Mouse (Mus musculus): ENCODE results near the gene Msi1. TPM values are rescaled to one million over a fixed set of nuclear protein-coding genes. Genes with fewer than 3 reads are reported as not detected.

Gene Msi1
- polyA plus RNA-seq, 1 experiment from 2014 or later: 16.0 TPM

- Histone ChIP-seq H3K36me3 (ENCODE audit: control insufficient read depth, insufficient read depth, low read length) (peaks cover 10% of the 10 kb centered on the region), H3K9me3 (ENCODE audit: control insufficient read depth, low read length) (no peaks in the 10 kb centered on the region), H3K27me3 (replicated peaks; ENCODE audit: control insufficient read depth, insufficient read depth, low read length) (peaks cover 3% of the 10 kb centered on the region; the same call in 1 of the 2 replicates), H3K4me3 (ENCODE audit: low read depth, low read length) (peak overlapping the region; percentile 14; the same call in 1 of the 2 replicates), H3K4me1 (ENCODE audit: control insufficient read depth, insufficient read depth, low read length) (0 out of 2 replicates have a peak, but pooled peaks cover 10% of the 10 kb centered on the region), H3K9ac (ENCODE audit: low read depth, low read length) (0 out of 2 replicates have a peak overlapping the region, but pooled peaks have one; percentile 9), H3K4me2 (ENCODE audit: low read depth, low read length) (peak overlapping the region; percentile 32), H3K27ac (replicated peaks; ENCODE audit: low read depth, low read length) (no peak overlapping the region)
- DNase-seq (ENCODE audit: low spot score) (no peak), ATAC-seq (ENCODE audit: low read depth) (no peak)
- 31% methylated on average over 38 of the region's 38 CpGs for WGBS
Measured at GRCm38 (mm10) chr5:115482390-115483265, 53.2 kb downstream of the Msi1 start.

GRCm38 (mm10) chr5:115483385-115483784 lies 54.0 kb downstream of the Msi1 start:
- Histone ChIP-seq H3K27me3 (replicated peaks; ENCODE audit: control insufficient read depth, insufficient read depth, low read length) (peaks cover 3% of the 10 kb centered on the region; the same call in 1 of the 2 replicates), H3K4me2 (ENCODE audit: low read depth, low read length) (peak overlapping the region; percentile 65; the same call in 1 of the 2 replicates), H3K9ac (ENCODE audit: low read depth, low read length) (no peak overlapping the region), H3K27ac (replicated peaks; ENCODE audit: low read depth, low read length) (no peak overlapping the region), H3K9me3 (ENCODE audit: control insufficient read depth, low read length) (no peaks in the 10 kb centered on the region), H3K4me1 (ENCODE audit: control insufficient read depth, insufficient read depth, low read length) (0 out of 2 replicates have a peak, but pooled peaks cover 10% of the 10 kb centered on the region), H3K36me3 (ENCODE audit: control insufficient read depth, insufficient read depth, low read length) (peaks cover 4% of the 10 kb centered on the region; the same call in 1 of the 2 replicates), H3K4me3 (ENCODE audit: low read depth, low read length) (no peak overlapping the region)
- DNase-seq (ENCODE audit: low spot score): no peak
- no peak for ATAC-seq (ENCODE audit: low read depth)
- 46% methylated on average over 6 of the region's 6 CpGs for WGBS

GRCm38 (mm10) chr5:115483947-115484920 lies 54.8 kb downstream of the Msi1 start, which contains the start of gene Sirt4:
Gene Sirt4, minus strand, starts transcription at chr5:115484725.
- Histone ChIP-seq H3K4me2 (ENCODE audit: low read depth, low read length) (peak within 1 kb of the TSS; percentile 65), H3K9me3 (ENCODE audit: control insufficient read depth, low read length) (no peaks in the 10 kb centered on the region), H3K9ac (ENCODE audit: low read depth, low read length) (peak within 1 kb of the TSS; percentile 70), H3K27ac (replicated peaks; ENCODE audit: low read depth, low read length) (peak within 1 kb of the TSS; percentile 69), H3K4me3 (ENCODE audit: low read depth, low read length) (peak within 1 kb of the TSS; percentile 48), H3K27me3 (replicated peaks; ENCODE audit: control insufficient read depth, insufficient read depth, low read length) (peaks cover 3% of the 10 kb centered on the region; the same call in 1 of the 2 replicates), H3K4me1 (ENCODE audit: control insufficient read depth, insufficient read depth, low read length) (peaks cover 13% of the 10 kb centered on the region; the same call in 1 of the 2 replicates), H3K36me3 (ENCODE audit: control insufficient read depth, insufficient read depth, low read length) (peaks cover 3% of the 10 kb centered on the region; the same call in 1 of the 2 replicates)
- DNase-seq (ENCODE audit: low spot score): peak; percentile 99
- ATAC-seq (ENCODE audit: low read depth): peak; percentile 91
- 8% methylated on average over 30 of the region's 30 CpGs for WGBS

- Histone ChIP-seq H3K27ac (replicated peaks; ENCODE audit: low read depth, low read length) (peak overlapping the region; percentile 69; the same call in 1 of the 2 replicates), H3K9ac (ENCODE audit: low read depth, low read length) (peak overlapping the region; percentile 70; the same call in 1 of the 2 replicates), H3K4me1 (ENCODE audit: control insufficient read depth, insufficient read depth, low read length) (peaks cover 13% of the 10 kb centered on the region; the same call in 1 of the 2 replicates), H3K4me2 (ENCODE audit: low read depth, low read length) (peak overlapping the region; percentile 65), H3K9me3 (ENCODE audit: control insufficient read depth, low read length) (no peaks in the 10 kb centered on the region), H3K27me3 (replicated peaks; ENCODE audit: control insufficient read depth, insufficient read depth, low read length) (peaks cover 3% of the 10 kb centered on the region; the same call in 1 of the 2 replicates), H3K4me3 (ENCODE audit: low read depth, low read length) (peak overlapping the region; percentile 48), H3K36me3 (ENCODE audit: control insufficient read depth, insufficient read depth, low read length) (no peaks in the 10 kb centered on the region)
- DNase-seq (ENCODE audit: low spot score) (no peak), ATAC-seq (ENCODE audit: low read depth) (no peak)
- WGBS: 72% methylated on average over 5 of the region's 5 CpGs
Measured at GRCm38 (mm10) chr5:115484996-115485395, 55.6 kb downstream of the Msi1 start.

GRCm38 (mm10) chr5:115485489-115486205 lies 56.2 kb downstream of the Msi1 start:
- H3K9ac ChIP-seq (ENCODE audit: low read depth, low read length): no peak overlapping the region

GRCm38 (mm10) chr5:115486726-115487125 lies 57.3 kb downstream of the Msi1 start:
- WGBS: 46% methylated on average over 4 of the region's 4 CpGs
- Histone ChIP-seq H3K9ac (ENCODE audit: low read depth, low read length) (no peak overlapping the region), H3K27ac (replicated peaks; ENCODE audit: low read depth, low read length) (no peak overlapping the region), H3K9me3 (ENCODE audit: control insufficient read depth, low read length) (no peaks in the 10 kb centered on the region), H3K4me2 (ENCODE audit: low read depth, low read length) (no peak overlapping the region), H3K4me3 (ENCODE audit: low read depth, low read length) (no peak overlapping the region), H3K36me3 (ENCODE audit: control insufficient read depth, insufficient read depth, low read length) (no peaks in the 10 kb centered on the region), H3K27me3 (replicated peaks; ENCODE audit: control insufficient read depth, insufficient read depth, low read length) (peaks cover 3% of the 10 kb centered on the region; the same call in 1 of the 2 replicates), H3K4me1 (ENCODE audit: control insufficient read depth, insufficient read depth, low read length) (peaks cover 22% of the 10 kb centered on the region)
- DNase-seq (ENCODE audit: low spot score) (no peak), ATAC-seq (ENCODE audit: low read depth) (no peak)

More at GRCm38 (mm10) chr5:115485489-115486205, 56.2 kb downstream of the Msi1 start:
- Histone ChIP-seq H3K36me3 (ENCODE audit: control insufficient read depth, insufficient read depth, low read length) (no peaks in the 10 kb centered on the region), H3K4me1 (ENCODE audit: control insufficient read depth, insufficient read depth, low read length) (peaks cover 13% of the 10 kb centered on the region; the same call in 1 of the 2 replicates), H3K9me3 (ENCODE audit: control insufficient read depth, low read length) (no peaks in the 10 kb centered on the region), H3K4me3 (ENCODE audit: low read depth, low read length) (no peak overlapping the region), H3K27me3 (replicated peaks; ENCODE audit: control insufficient read depth, insufficient read depth, low read length) (peaks cover 3% of the 10 kb centered on the region; the same call in 1 of the 2 replicates), H3K27ac (replicated peaks; ENCODE audit: low read depth, low read length) (no peak overlapping the region), H3K4me2 (ENCODE audit: low read depth, low read length) (no peak overlapping the region)
- DNase-seq (ENCODE audit: low spot score) (no peak), ATAC-seq (ENCODE audit: low read depth) (no peak)
- 83% methylated on average over 18 of the region's 18 CpGs for WGBS

- Histone ChIP-seq H3K4me2 (ENCODE audit: low read depth, low read length) (no peak overlapping the region), H3K9me3 (ENCODE audit: control insufficient read depth, low read length) (no peaks in the 10 kb centered on the region), H3K36me3 (ENCODE audit: control insufficient read depth, insufficient read depth, low read length) (no peaks in the 10 kb centered on the region), H3K9ac (ENCODE audit: low read depth, low read length) (no peak overlapping the region), H3K4me1 (ENCODE audit: control insufficient read depth, insufficient read depth, low read length) (peaks cover 27% of the 10 kb centered on the region), H3K27me3 (replicated peaks; ENCODE audit: control insufficient read depth, insufficient read depth, low read length) (no peaks in the 10 kb centered on the region; the same call in 1 of the 2 replicates), H3K27ac (replicated peaks; ENCODE audit: low read depth, low read length) (no peak overlapping the region), H3K4me3 (ENCODE audit: low read depth, low read length) (no peak overlapping the region)
- ATAC-seq (ENCODE audit: low read depth) (no peak), DNase-seq (ENCODE audit: low spot score) (no peak)
- 84% methylated on average over 8 of the region's 8 CpGs for WGBS
Measured at GRCm38 (mm10) chr5:115487353-115487752, 58.0 kb downstream of the Msi1 start.
